ENCODE assay signal across 18 mouse cellular contexts in the genomic region with DNA sequence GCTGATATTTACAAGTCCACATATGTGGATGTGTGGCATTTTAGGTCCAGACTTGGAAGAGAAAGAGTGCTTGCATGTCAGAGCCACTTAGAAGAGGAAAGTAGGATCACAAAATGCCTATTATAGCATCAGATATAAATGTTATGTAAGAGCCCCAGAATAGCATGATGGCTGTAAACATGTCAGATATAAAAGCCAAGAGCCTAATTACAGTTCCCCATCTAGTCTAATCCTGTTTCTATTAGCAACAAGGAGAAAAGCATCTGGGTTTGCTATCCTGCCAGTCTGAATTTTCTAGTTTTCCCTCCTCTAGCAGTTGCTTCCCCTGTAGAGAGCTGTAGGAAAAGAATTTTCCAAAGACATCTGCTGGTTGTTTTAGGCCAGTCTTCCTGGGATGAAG.
DNase-seq lines count a peak whose midpoint lies in the region; ATAC-seq and TF ChIP-seq lines count a peak whose summit lies in the region.
"Had no signal": no experiment of that assay in that cellular context is flagged by ENCODE, and none has a peak within 500 bp of the region (broad histone marks: within the 10 kb centered on the region; RNA-seq: fewer than 3 reads in every experiment).

No protein-coding gene starts in this region.

- H3K4me3 ChIP-seq in forebrain, embryonic 13.5 days: no peak overlapping the region
- H3K4me3 ChIP-seq in forebrain, embryonic 10.5 days: no peak overlapping the region
- H3K4me3 ChIP-seq: embryonic facial prominence, embryonic 10.5 days; neural tube, embryonic 13.5 days had no signal

- no peaks in the 10 kb centered on the region for H3K36me3 ChIP-seq in forebrain, embryonic 13.5 days (ENCODE audit: poor library complexity, severe bottlenecking)
- no peaks in the 10 kb centered on the region for H3K36me3 ChIP-seq in forebrain, embryonic 10.5 days (replicated peaks)
- H3K36me3 ChIP-seq: embryonic facial prominence, embryonic 10.5 days; neural tube, embryonic 13.5 days had no signal

- no peak for TF ChIP-seq POLR2A in brain, embryonic 14.5 days (IDR thresholded peaks at IDR 0.05; ENCODE audit: borderline replicate concordance, extremely low read depth, insufficient read depth, insufficient read length, poor library complexity, severe bottlenecking)

- H3K4me2 ChIP-seq in forebrain, embryonic 13.5 days: no peak overlapping the region
- H3K4me2 ChIP-seq: neural tube, embryonic 13.5 days had no signal

- TF ChIP-seq CTCF in brain, embryonic 14.5 days (IDR thresholded peaks at IDR 0.05; ENCODE audit: borderline replicate concordance, extremely low read depth, insufficient read depth, insufficient read length): no peak

- ATAC-seq in forebrain, embryonic 13.5 days: peak; percentile 58; the same call in 1 of the 2 replicates
- ATAC-seq: hindbrain, embryonic 16.5 days; intestine, postnatal 0 days had no signal

- H3K4me1 ChIP-seq in forebrain, embryonic 13.5 days: no peaks in the 10 kb centered on the region
- peaks cover 6% of the 10 kb centered on the region; the same call in 1 of the 2 replicates for H3K4me1 ChIP-seq in forebrain, embryonic 10.5 days
- H3K4me1 ChIP-seq: embryonic facial prominence, embryonic 10.5 days; neural tube, embryonic 13.5 days had no signal

- H3K27me3 ChIP-seq in forebrain, embryonic 13.5 days: no peaks in the 10 kb centered on the region
- H3K27me3 ChIP-seq in forebrain, embryonic 10.5 days (ENCODE audit: poor library complexity, severe bottlenecking): no peaks in the 10 kb centered on the region
- H3K27me3 ChIP-seq: neural tube, embryonic 13.5 days had no signal

- intact Hi-C loops in left cerebral cortex, postnatal 4 days (cut with DNase I): no loop called here

- no peak overlapping the region for H3K27ac ChIP-seq in forebrain, embryonic 13.5 days
- no peak overlapping the region for H3K27ac ChIP-seq in forebrain, embryonic 10.5 days
- H3K27ac ChIP-seq: embryonic facial prominence, embryonic 10.5 days; neural tube, embryonic 13.5 days had no signal

- no peak for DNase-seq in forebrain, embryonic 10.5 days (ENCODE audit: extremely low spot score, low spot score)
- DNase-seq in left cerebral cortex, adult 11 months (ENCODE audit: low spot score): peak; percentile 56
- DNase-seq in left cerebral cortex, postnatal 4 days: no peak
- DNase-seq in brain, embryonic 14.5 days (ENCODE audit: low read depth): peak; percentile 58
- peak; percentile 26 for DNase-seq in layer of hippocampus, adult 9-10 months (ENCODE audit: low spot score)
- DNase-seq in kidney, adult 9 months: no peak
- DNase-seq: adrenal gland, adult 8-10 months; B cell, adult 2 months; heart, adult 11 months; heart, postnatal 4 days; kidney, postnatal 14 days; lung, adult 18-20 months; thymus, adult 2 months had no signal

- H3K9me3 ChIP-seq in forebrain, embryonic 13.5 days (replicated peaks): no peaks in the 10 kb centered on the region
- no peaks in the 10 kb centered on the region for H3K9me3 ChIP-seq in forebrain, embryonic 10.5 days
- H3K9me3 ChIP-seq: embryonic facial prominence, embryonic 10.5 days; neural tube, embryonic 13.5 days had no signal

- H3K9ac ChIP-seq in forebrain, embryonic 13.5 days: no peak overlapping the region
- H3K9ac ChIP-seq: neural tube, embryonic 13.5 days had no signal

Comparison
In these comparisons a context has a peak if more than half of its experiments do, and no peak if none do; other contexts are left out.
1. DNase-seq: peak in left cerebral cortex, adult 11 months (single experiment), brain, embryonic 14.5 days (single experiment) and layer of hippocampus, adult 9-10 months (single experiment); none in forebrain, embryonic 10.5 days (single experiment), left cerebral cortex, postnatal 4 days (single experiment) and kidney, adult 9 months (single experiment).